Mouse (Mus musculus): ENCODE measurements around the gene Lyrm2. TPM values are rescaled to one million over a fixed set of nuclear protein-coding genes. Genes with fewer than 3 reads are reported as not detected.

The Lyrm2 gene
- polyA plus RNA-seq, 2 experiments from 2014 or later: 57.3 to 70.8 TPM

Other genes with a start within 250 kb of the Lyrm2 start
- gene Gja10, start 197.5 kb upstream of the Lyrm2 start, polyA plus RNA-seq (2017; shearing (Covaris generic)): under 1 TPM in 1 of 2 experiments, not detected in 1; 0.33 TPM
- gene Casp8ap2, start 184.8 kb upstream of the Lyrm2 start, polyA plus RNA-seq (2017; shearing (Covaris generic)): 10 to 100 TPM; 38.5 to 46.1 TPM
- gene Mdn1, start 143.1 kb upstream of the Lyrm2 start, polyA plus RNA-seq (2017; shearing (Covaris generic)): 10 to 100 TPM; 41.2 to 48.2 TPM
- gene Ankrd6, start 150.6 kb downstream of the Lyrm2 start, polyA plus RNA-seq (2017; shearing (Covaris generic)): 1 to 10 TPM; 2.2 TPM
- 1 to 10 TPM; 4.7 to 6.2 TPM for gene Rragd, start 182.8 kb downstream of the Lyrm2 start, polyA plus RNA-seq (2017; shearing (Covaris generic))
- gene Ube2j1, start 231.2 kb downstream of the Lyrm2 start, polyA plus RNA-seq (2017; shearing (Covaris generic)): 10 to 100 TPM; 35.2 to 37.1 TPM

Data from CD4-positive, CD25-positive, alpha-beta regulatory T cell, adult 4 months (primary cell).